Mouse (Mus musculus): ENCODE data around the gene Cubn.

DNA sequence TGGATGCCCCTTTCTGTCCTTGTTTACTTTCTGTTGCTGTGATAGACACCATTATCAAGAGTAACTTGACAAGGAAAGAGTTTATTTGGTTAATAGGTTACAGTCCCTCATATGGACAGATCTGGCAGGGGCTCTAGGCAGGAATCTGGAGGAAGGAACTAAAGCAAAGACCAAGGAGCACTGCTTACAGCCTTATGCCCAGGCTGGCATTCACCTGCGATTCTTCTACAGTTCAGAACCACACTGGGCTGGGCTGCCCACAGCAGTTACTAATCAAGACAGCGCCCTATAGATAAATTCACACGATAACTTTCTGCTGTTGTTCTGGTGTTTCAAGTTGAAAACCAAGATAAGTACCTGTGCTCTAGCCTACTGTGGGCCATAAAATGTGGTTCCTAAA lies 138.8 kb downstream of the Cubn start:
- TF ChIP-seq CTCF (IDR thresholded peaks at IDR 0.05; ENCODE audit: insufficient read depth, low read length) (no peak), POLR2A (IDR thresholded peaks at IDR 0.05; ENCODE audit: borderline replicate concordance, extremely low read depth, low read depth, low read length) (no peak)
